Mouse (Mus musculus) lung, adult 2 months (tissue): ENCODE data around the gene Kcne3.

Source experiments
- CTCF ChIP-seq: fragments of 200-500 bp; IDR thresholded peaks from 2 replicates; pipeline ENCODE4 v1.5.1; 2011; ENCODE audit warnings: mild to moderate bottlenecking, low read length, control low read depth; ENCODE audit not compliant: insufficient read depth
- POLR2A ChIP-seq: fragments of 200-500 bp; IDR thresholded peaks from 2 replicates; pipeline ENCODE4 v1.6.1; 2011; ENCODE audit warnings: low read depth, mild to moderate bottlenecking, control low read depth, low read length, borderline replicate concordance; ENCODE audit errors: extremely low read depth

DNA sequence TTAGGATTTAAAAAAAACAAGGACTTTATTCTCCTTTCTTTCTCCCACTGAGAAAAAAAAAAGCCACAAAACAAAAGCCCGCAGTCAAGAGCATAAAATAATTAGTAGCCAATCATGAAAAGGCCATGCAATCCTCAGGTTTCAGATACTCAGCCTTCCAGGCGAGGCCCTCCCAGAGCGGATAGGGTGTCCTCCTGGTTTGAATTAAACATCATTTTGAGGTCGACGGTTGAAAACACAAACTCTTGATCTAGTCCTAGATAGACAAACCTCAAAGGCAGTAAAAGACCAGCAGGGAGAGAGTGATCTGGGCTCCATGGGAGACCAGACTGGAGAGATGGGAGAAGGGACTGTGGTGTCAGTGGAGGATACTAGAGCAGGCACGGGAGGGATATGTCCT is 28.6 kb downstream of the Kcne3 start:
- TF ChIP-seq CTCF, result no peak
- no peak for TF ChIP-seq POLR2A
